Mouse (Mus musculus) MEL (cell line): ENCODE results near the gene Fam234b.
A peak's percentile ranks its signal among the peaks of the same experiment; 100 is the strongest.

Experiments
- CTCF ChIP-seq, 3 experiments: IDR thresholded peaks in 2 of 3; conservative IDR thresholded peaks in 1 of 3; 2 replicates each; pipeline ENCODE4 v1.5.1; 2011 to 2012; ENCODE audit warnings: low read length in 3 of 3, low read depth in 2 of 3, mild to moderate bottlenecking in 2 of 3, improper control_type of control experiment in 1 of 3, inconsistent platforms in 1 of 3, mixed read lengths in 1 of 3, moderate library complexity in 1 of 3; ENCODE audit not compliant: control insufficient read depth in 1 of 3, insufficient read depth in 1 of 3, poor library complexity in 1 of 3, severe bottlenecking in 1 of 3
- KAT2A ChIP-seq: conservative IDR thresholded peaks from 2 replicates; pipeline ENCODE4 v1.6.1; 2012; ENCODE audit warnings: low read depth, low read length, improper control_type of control experiment, inconsistent platforms
- MAX ChIP-seq: IDR thresholded peaks from 2 replicates; pipeline ENCODE4 v1.6.1; 2011; ENCODE audit warnings: low read length, improper control_type of control experiment
- MEF2A ChIP-seq: IDR thresholded peaks from 2 replicates; pipeline ENCODE4 v1.6.1; 2014; ENCODE audit warnings: low read depth, mild to moderate bottlenecking, inconsistent platforms, low read length, improper control_type of control experiment; ENCODE audit not compliant: poor library complexity, insufficient replicate concordance, severe bottlenecking; ENCODE audit errors: extremely low read depth
- NELFE ChIP-seq: IDR thresholded peaks from 2 replicates; pipeline ENCODE4 v1.6.1; 2011; ENCODE audit warnings: low read depth, low read length, improper control_type of control experiment
- NRF1 ChIP-seq: IDR thresholded peaks from 2 replicates; pipeline ENCODE4 v1.6.1; 2014; ENCODE audit warnings: low read depth, mild to moderate bottlenecking, inconsistent platforms, low read length, improper control_type of control experiment, moderate library complexity; ENCODE audit not compliant: poor library complexity, insufficient read depth, severe bottlenecking
- TBP ChIP-seq: IDR thresholded peaks from 2 replicates; pipeline ENCODE4 v1.8.0; 2011; ENCODE audit warnings: low read depth, low read length, improper control_type of control experiment
- TCF12 ChIP-seq: IDR thresholded peaks from 2 replicates; pipeline ENCODE4 v1.6.1; 2014; ENCODE audit warnings: low read depth, mild to moderate bottlenecking, inconsistent platforms, low read length, improper control_type of control experiment, moderate library complexity

- no peak for TF ChIP-seq MAX
- no peak for TF ChIP-seq TBP
- no peak for TF ChIP-seq NRF1
- TF ChIP-seq CTCF (IDR thresholded peaks at IDR 0.05 in 2 of 3, conservative IDR thresholded peaks at IDR 0.05 in 1 of 3; ENCODE audit: control insufficient read depth in 1 of 3, insufficient read depth in 1 of 3, low read depth in 2 of 3, low read length in 3 of 3, poor library complexity in 1 of 3, severe bottlenecking in 1 of 3): peak in 1 of 3 experiments; percentile 26; a peak in 2 of 6 replicates
- TF ChIP-seq NELFE: no peak
- no peak for TF ChIP-seq MEF2A
- no peak for TF ChIP-seq TCF12
- no peak for TF ChIP-seq KAT2A
Measured at GRCm38 (mm10) chr6:135183961-135184360, 13.8 kb upstream of the Fam234b start.
